Mouse (Mus musculus): ENCODE measurements around the gene C1ql1. TPM values are rescaled to one million over a fixed set of nuclear protein-coding genes. Genes with fewer than 3 reads are reported as not detected.

The C1ql1 gene
- polyA plus RNA-seq, 1 experiment from 2014 or later: 8.2 TPM

- ATAC-seq (replicated peaks; ENCODE audit: low FRiP score, low TSS enrichment, low read depth) (no peak), DNase-seq (ENCODE audit: low spot score) (no peak)
- H3K27ac ChIP-seq (ENCODE audit: low read depth): no peak overlapping the region
- no peaks in the 10 kb centered on the region for H3K9me3 ChIP-seq (ENCODE audit: control insufficient read depth, low read length)
- WGBS: 80% methylated on average over 5 of the region's 5 CpGs
- peaks cover 21% of the 10 kb centered on the region for H3K36me3 ChIP-seq (ENCODE audit: control insufficient read depth, insufficient read depth, low read length)
- H3K4me2 ChIP-seq (ENCODE audit: low read length): no peak overlapping the region
- H3K4me1 ChIP-seq (replicated peaks; ENCODE audit: control insufficient read depth, insufficient read depth, low read length): 0 out of 2 replicates have a peak, but pooled peaks cover 4% of the 10 kb centered on the region
- no peak overlapping the region for H3K4me3 ChIP-seq (ENCODE audit: low read depth, low read length)
- H3K27me3 ChIP-seq (replicated peaks; ENCODE audit: control insufficient read depth, insufficient read depth, low read length): no peaks in the 10 kb centered on the region
- H3K9ac ChIP-seq (ENCODE audit: low read length): no peak overlapping the region
These were observed 44.4 kb downstream of the C1ql1 start for GRCm38 (mm10) chr11:102902107-102902506.

GRCm38 (mm10) chr11:102901199-102901598 lies 45.3 kb downstream of the C1ql1 start:
- no peak overlapping the region for H3K27ac ChIP-seq (ENCODE audit: low read depth)
- no peak overlapping the region for H3K9ac ChIP-seq (ENCODE audit: low read length)
- no peaks in the 10 kb centered on the region for H3K9me3 ChIP-seq (ENCODE audit: control insufficient read depth, low read length)
- DNase-seq (ENCODE audit: low spot score) (no peak), ATAC-seq (replicated peaks; ENCODE audit: low FRiP score, low TSS enrichment, low read depth) (no peak)
- 73% methylated on average over 4 of the region's 4 CpGs for WGBS
- H3K4me1 ChIP-seq (replicated peaks; ENCODE audit: control insufficient read depth, insufficient read depth, low read length): 0 out of 2 replicates have a peak, but pooled peaks cover 4% of the 10 kb centered on the region
- peaks cover 14% of the 10 kb centered on the region for H3K36me3 ChIP-seq (ENCODE audit: control insufficient read depth, insufficient read depth, low read length)
- no peaks in the 10 kb centered on the region; the same call in 1 of the 2 replicates for H3K27me3 ChIP-seq (replicated peaks; ENCODE audit: control insufficient read depth, insufficient read depth, low read length)
- no peak overlapping the region for H3K4me3 ChIP-seq (ENCODE audit: low read depth, low read length)
- no peak overlapping the region for H3K4me2 ChIP-seq (ENCODE audit: low read length)

GRCm38 (mm10) chr11:102900763-102901162 lies 45.7 kb downstream of the C1ql1 start, which contains the start of gene Gfap:
TSS of gene Gfap (minus strand) at chr11:102900912.
- H3K36me3 ChIP-seq (ENCODE audit: control insufficient read depth, insufficient read depth, low read length): peaks cover 10% of the 10 kb centered on the region
- WGBS: 14% methylated on average over 7 of the region's 7 CpGs
- no peak within 1 kb of the TSS for H3K27ac ChIP-seq (ENCODE audit: low read depth)
- no peak within 1 kb of the TSS for H3K9ac ChIP-seq (ENCODE audit: low read length)
- peaks cover under 1% of the 10 kb centered on the region; the same call in 1 of the 2 replicates for H3K27me3 ChIP-seq (replicated peaks; ENCODE audit: control insufficient read depth, insufficient read depth, low read length)
- H3K4me3 ChIP-seq (ENCODE audit: low read depth, low read length): no peak within 1 kb of the TSS
- H3K9me3 ChIP-seq (ENCODE audit: control insufficient read depth, low read length): no peaks in the 10 kb centered on the region
- H3K4me1 ChIP-seq (replicated peaks; ENCODE audit: control insufficient read depth, insufficient read depth, low read length): 0 out of 2 replicates have a peak, but pooled peaks cover 4% of the 10 kb centered on the region
- no peak within 1 kb of the TSS for H3K4me2 ChIP-seq (ENCODE audit: low read length)
- DNase-seq (ENCODE audit: low spot score) (peak; percentile 95), ATAC-seq (replicated peaks; ENCODE audit: low FRiP score, low TSS enrichment, low read depth) (peak; percentile 49; the same call in 1 of the 2 replicates)

- ATAC-seq (replicated peaks; ENCODE audit: low FRiP score, low TSS enrichment, low read depth): no peak
- Histone ChIP-seq H3K27ac (ENCODE audit: low read depth) (no peak overlapping the region), H3K4me3 (ENCODE audit: low read depth, low read length) (no peak overlapping the region), H3K4me2 (ENCODE audit: low read length) (no peak overlapping the region), H3K36me3 (ENCODE audit: control insufficient read depth, insufficient read depth, low read length) (no peaks in the 10 kb centered on the region), H3K9me3 (ENCODE audit: control insufficient read depth, low read length) (no peaks in the 10 kb centered on the region), H3K4me1 (replicated peaks; ENCODE audit: control insufficient read depth, insufficient read depth, low read length) (0 out of 2 replicates have a peak, but pooled peaks cover 4% of the 10 kb centered on the region), H3K27me3 (replicated peaks; ENCODE audit: control insufficient read depth, insufficient read depth, low read length) (peaks cover 12% of the 10 kb centered on the region), H3K9ac (ENCODE audit: low read length) (no peak overlapping the region)
- DNase-seq (ENCODE audit: low spot score): no peak
- WGBS: 72% methylated on average over 9 of the region's 9 CpGs
These were observed 48.1 kb downstream of the C1ql1 start for GRCm38 (mm10) chr11:102898408-102898807.

GRCm38 (mm10) chr11:102896641-102897040 lies 49.8 kb downstream of the C1ql1 start:
- Histone ChIP-seq H3K4me3 (ENCODE audit: low read depth, low read length) (no peak overlapping the region), H3K4me1 (replicated peaks; ENCODE audit: control insufficient read depth, insufficient read depth, low read length) (0 out of 2 replicates have a peak, but pooled peaks cover 7% of the 10 kb centered on the region), H3K9ac (ENCODE audit: low read length) (no peak overlapping the region), H3K27ac (ENCODE audit: low read depth) (no peak overlapping the region), H3K27me3 (replicated peaks; ENCODE audit: control insufficient read depth, insufficient read depth, low read length) (peaks cover 12% of the 10 kb centered on the region), H3K9me3 (ENCODE audit: control insufficient read depth, low read length) (no peaks in the 10 kb centered on the region), H3K4me2 (ENCODE audit: low read length) (no peak overlapping the region), H3K36me3 (ENCODE audit: control insufficient read depth, insufficient read depth, low read length) (no peaks in the 10 kb centered on the region)
- 73% methylated on average over 20 of the region's 20 CpGs for WGBS
- ATAC-seq (replicated peaks; ENCODE audit: low FRiP score, low TSS enrichment, low read depth) (no peak), DNase-seq (ENCODE audit: low spot score) (no peak)

GRCm38 (mm10) chr11:102895779-102896178 lies 50.7 kb downstream of the C1ql1 start:
- Histone ChIP-seq H3K36me3 (ENCODE audit: control insufficient read depth, insufficient read depth, low read length) (no peaks in the 10 kb centered on the region), H3K4me3 (ENCODE audit: low read depth, low read length) (no peak overlapping the region), H3K4me1 (replicated peaks; ENCODE audit: control insufficient read depth, insufficient read depth, low read length) (0 out of 2 replicates have a peak, but pooled peaks cover 7% of the 10 kb centered on the region), H3K9me3 (ENCODE audit: control insufficient read depth, low read length) (no peaks in the 10 kb centered on the region), H3K4me2 (ENCODE audit: low read length) (no peak overlapping the region), H3K9ac (ENCODE audit: low read length) (no peak overlapping the region), H3K27me3 (replicated peaks; ENCODE audit: control insufficient read depth, insufficient read depth, low read length) (peaks cover 12% of the 10 kb centered on the region), H3K27ac (ENCODE audit: low read depth) (no peak overlapping the region)
- no peak for ATAC-seq (replicated peaks; ENCODE audit: low FRiP score, low TSS enrichment, low read depth)
- no peak for DNase-seq (ENCODE audit: low spot score)
- 69% methylated on average over 9 of the region's 9 CpGs for WGBS

- Histone ChIP-seq H3K27me3 (replicated peaks; ENCODE audit: control insufficient read depth, insufficient read depth, low read length) (peaks cover 12% of the 10 kb centered on the region), H3K9ac (ENCODE audit: low read length) (no peak overlapping the region), H3K27ac (ENCODE audit: low read depth) (no peak overlapping the region), H3K4me3 (ENCODE audit: low read depth, low read length) (no peak overlapping the region), H3K4me1 (replicated peaks; ENCODE audit: control insufficient read depth, insufficient read depth, low read length) (0 out of 2 replicates have a peak, but pooled peaks cover 7% of the 10 kb centered on the region), H3K9me3 (ENCODE audit: control insufficient read depth, low read length) (no peaks in the 10 kb centered on the region), H3K36me3 (ENCODE audit: control insufficient read depth, insufficient read depth, low read length) (no peaks in the 10 kb centered on the region), H3K4me2 (ENCODE audit: low read length) (no peak overlapping the region)
- DNase-seq (ENCODE audit: low spot score): no peak
- 88% methylated on average over 4 of the region's 4 CpGs for WGBS
- no peak for ATAC-seq (replicated peaks; ENCODE audit: low FRiP score, low TSS enrichment, low read depth)
These were observed 51.8 kb downstream of the C1ql1 start for GRCm38 (mm10) chr11:102894716-102895115.

- ATAC-seq (replicated peaks; ENCODE audit: low FRiP score, low TSS enrichment, low read depth): peak; percentile 77
These were observed 53.4 kb downstream of the C1ql1 start for GRCm38 (mm10) chr11:102893015-102893651.

More at GRCm38 (mm10) chr11:102893015-102893651, 53.4 kb downstream of the C1ql1 start:
- H3K27ac ChIP-seq (ENCODE audit: low read depth): no peak overlapping the region
- H3K27me3 ChIP-seq (replicated peaks; ENCODE audit: control insufficient read depth, insufficient read depth, low read length): peaks cover 12% of the 10 kb centered on the region
- 3% methylated on average over 43 of the region's 43 CpGs for WGBS
- H3K9ac ChIP-seq (ENCODE audit: low read length): peak overlapping the region; percentile 39
- 0 out of 2 replicates have a peak, but pooled peaks cover 7% of the 10 kb centered on the region for H3K4me1 ChIP-seq (replicated peaks; ENCODE audit: control insufficient read depth, insufficient read depth, low read length)
- peak overlapping the region; percentile 68 for H3K4me2 ChIP-seq (ENCODE audit: low read length)
- no peaks in the 10 kb centered on the region for H3K9me3 ChIP-seq (ENCODE audit: control insufficient read depth, low read length)
- DNase-seq (ENCODE audit: low spot score): peak; percentile 83
- H3K36me3 ChIP-seq (ENCODE audit: control insufficient read depth, insufficient read depth, low read length): no peaks in the 10 kb centered on the region
- peak overlapping the region; percentile 37 for H3K4me3 ChIP-seq (ENCODE audit: low read depth, low read length)

All from intestine, embryonic 14.5 days (tissue).